Mouse (Mus musculus) neural tube, embryonic 12.5 days (tissue): ENCODE measurements around the gene Gm12216. TPM values are rescaled to one million over a fixed set of nuclear protein-coding genes. Genes with fewer than 3 reads are reported as not detected.
"Not testable (repeated sequence)": the region's sequence is repeated elsewhere in the genome, so short reads cannot be mapped to it uniquely, and the experiment has no call there.

Source experiments
- ATAC-seq: fragments of 200-750 bp; cut with Nextera tagmentation; 2 replicates; pipeline ENCODE4 v1.8.0; 2017; ENCODE audit warnings: low read depth, mild to moderate bottlenecking, moderate TSS enrichment, moderate library complexity; ENCODE audit not compliant: low FRiP score
- H3K27ac ChIP-seq: fragments of 300-500 bp; sonication (generic); 2 replicates; pipeline ENCODE4 v1.5.1; 2016
- H3K27me3 ChIP-seq: fragments of 300-500 bp; sonication (generic); replicated peaks from 2 replicates; pipeline ENCODE4 v1.6.1; 2016; ENCODE audit warnings: mild to moderate bottlenecking
- H3K36me3 ChIP-seq: fragments of 300-500 bp; sonication (generic); 2 replicates; pipeline ENCODE4 v1.6.1; 2016; ENCODE audit warnings: mild to moderate bottlenecking
- H3K4me1 ChIP-seq: fragments of 300-500 bp; sonication (generic); 2 replicates; pipeline ENCODE4 v1.6.1; 2016
- H3K4me2 ChIP-seq: fragments of 300-500 bp; sonication (generic); replicated peaks from 2 replicates; pipeline ENCODE4 v1.6.1; 2016; ENCODE audit warnings: mild to moderate bottlenecking
- H3K4me3 ChIP-seq: fragments of 300-500 bp; sonication (generic); 2 replicates; pipeline ENCODE4 v1.5.1; 2016
- H3K9ac ChIP-seq: fragments of 300-500 bp; sonication (generic); 2 replicates; pipeline ENCODE4 v1.6.1; 2016; ENCODE audit warnings: mild to moderate bottlenecking
- H3K9me3 ChIP-seq: fragments of 300-500 bp; sonication (generic); 2 replicates; pipeline ENCODE4 v1.6.1; 2016; ENCODE audit warnings: mild to moderate bottlenecking
- WGBS: fragments of 180-500 bp; shearing (Covaris S2); methylation state at CpG from one replicate; pipeline ENCODE4 v1.1.7; 2016; 5-methylcytosine and 5-hydroxymethylcytosine counted together
- polyA plus RNA-seq: library from polyadenylated mRNA; unstranded; fragments of >200 nt; fragmentation: Nextera tagmentation; extraction: Ambion mirVana; gene quantifications from 2 replicates; pipeline ENCODE4 v1.2.1, GENCODE M21; 2016

The Gm12216 gene
- 0.19 TPM in 1 of 2 replicates, not detected in the other for polyA plus RNA-seq

DNA sequence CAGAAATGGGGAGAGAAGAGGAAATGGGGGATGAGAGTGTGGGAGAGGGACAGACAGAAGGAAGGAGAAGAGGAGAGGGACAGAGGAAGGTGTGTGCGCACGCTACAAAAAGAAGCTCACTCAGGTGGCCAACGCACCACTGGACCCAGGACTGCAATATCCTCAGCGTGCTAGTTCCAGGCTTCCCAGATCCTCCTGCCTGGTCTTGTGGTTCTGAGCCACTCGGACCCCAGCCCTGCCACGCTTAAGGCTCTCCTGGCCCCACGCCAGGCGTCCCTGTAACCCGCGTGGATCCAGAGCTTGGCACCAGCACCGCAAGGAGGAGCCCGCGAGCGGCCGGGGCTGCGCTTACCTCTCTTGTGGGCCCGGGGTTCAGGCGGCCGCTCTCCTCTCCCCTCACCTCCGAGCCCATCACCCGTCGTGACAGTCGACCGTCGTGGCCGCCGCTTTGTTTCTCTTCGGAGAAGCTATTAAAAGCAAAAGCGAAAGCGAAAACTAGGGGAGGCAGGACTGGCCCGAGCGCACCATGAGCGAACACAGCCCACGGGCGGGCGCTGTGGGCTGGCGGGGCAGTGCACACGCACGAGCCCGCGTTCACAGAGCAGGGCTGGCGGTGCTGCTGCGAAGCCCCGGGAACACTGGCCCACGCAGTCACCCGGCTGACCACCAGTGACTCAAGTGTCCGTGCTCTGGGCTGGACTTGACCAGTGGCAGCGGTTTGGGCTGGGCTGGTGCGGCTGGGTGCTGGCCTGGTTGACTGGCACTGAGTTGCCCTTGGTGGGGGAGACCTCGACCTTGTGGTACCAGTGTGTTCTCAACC lies at the start of gene Gm12216:
Gene Gm12216, minus strand, starts transcription at position 496 of the 820 bp plus-strand sequence.
- H3K9ac ChIP-seq: peak within 1 kb of the TSS; percentile 48
- H3K27ac ChIP-seq, H3K27me3 ChIP-seq, H3K4me1 ChIP-seq, H3K9me3 ChIP-seq, H3K36me3 ChIP-seq: not testable (repeated sequence)
- H3K4me3 ChIP-seq: peak within 1 kb of the TSS; percentile 42
- peak within 1 kb of the TSS; percentile 72 for H3K4me2 ChIP-seq
- peak; percentile 58; the same call in 1 of the 2 replicates for ATAC-seq
- 13% methylated on average over 47 of the region's 50 CpGs for WGBS

GRCm38 (mm10) chr11:53908686-53909085 lies 49.6 kb upstream of the Gm12216 start:
- Histone ChIP-seq H3K9ac (no peak overlapping the region), H3K27me3 (no peaks in the 10 kb centered on the region), H3K9me3 (no peaks in the 10 kb centered on the region), H3K4me3 (no peak overlapping the region), H3K36me3 (no peaks in the 10 kb centered on the region), H3K27ac (no peak overlapping the region), H3K4me2 (no peak overlapping the region), H3K4me1 (no peaks in the 10 kb centered on the region)
- WGBS: 95% methylated on average over 8 of the region's 8 CpGs
- ATAC-seq: no peak

DNA sequence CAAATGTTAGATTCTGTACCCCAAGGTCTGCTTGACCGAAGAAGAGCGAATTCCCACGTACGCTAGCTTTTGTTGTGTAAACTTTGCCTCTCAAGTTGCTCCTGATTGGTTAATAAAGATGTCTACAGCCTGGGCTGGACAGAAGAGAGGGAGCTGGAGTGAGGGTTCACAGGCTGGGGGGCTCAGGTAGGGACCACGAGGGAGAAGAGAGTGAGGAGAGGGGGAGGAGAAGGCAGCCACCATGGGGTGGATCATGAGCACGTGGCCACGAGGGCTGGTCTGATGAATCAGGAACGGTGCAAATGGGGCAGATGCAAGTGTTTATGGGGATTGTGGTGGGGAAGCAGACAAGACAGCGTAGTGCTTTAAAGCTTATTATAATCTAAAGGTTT lies 45.5 kb upstream of the Gm12216 start:
- H3K9ac ChIP-seq: no peak overlapping the region
- ATAC-seq: no peak
- H3K4me1 ChIP-seq: no peaks in the 10 kb centered on the region
- no peaks in the 10 kb centered on the region for H3K27me3 ChIP-seq
- 81% methylated on average over 9 of the region's 9 CpGs for WGBS
- no peak overlapping the region for H3K27ac ChIP-seq
- H3K9me3 ChIP-seq: no peaks in the 10 kb centered on the region
- no peak overlapping the region for H3K4me3 ChIP-seq
- H3K4me2 ChIP-seq: no peak overlapping the region
- H3K36me3 ChIP-seq: no peaks in the 10 kb centered on the region

DNA sequence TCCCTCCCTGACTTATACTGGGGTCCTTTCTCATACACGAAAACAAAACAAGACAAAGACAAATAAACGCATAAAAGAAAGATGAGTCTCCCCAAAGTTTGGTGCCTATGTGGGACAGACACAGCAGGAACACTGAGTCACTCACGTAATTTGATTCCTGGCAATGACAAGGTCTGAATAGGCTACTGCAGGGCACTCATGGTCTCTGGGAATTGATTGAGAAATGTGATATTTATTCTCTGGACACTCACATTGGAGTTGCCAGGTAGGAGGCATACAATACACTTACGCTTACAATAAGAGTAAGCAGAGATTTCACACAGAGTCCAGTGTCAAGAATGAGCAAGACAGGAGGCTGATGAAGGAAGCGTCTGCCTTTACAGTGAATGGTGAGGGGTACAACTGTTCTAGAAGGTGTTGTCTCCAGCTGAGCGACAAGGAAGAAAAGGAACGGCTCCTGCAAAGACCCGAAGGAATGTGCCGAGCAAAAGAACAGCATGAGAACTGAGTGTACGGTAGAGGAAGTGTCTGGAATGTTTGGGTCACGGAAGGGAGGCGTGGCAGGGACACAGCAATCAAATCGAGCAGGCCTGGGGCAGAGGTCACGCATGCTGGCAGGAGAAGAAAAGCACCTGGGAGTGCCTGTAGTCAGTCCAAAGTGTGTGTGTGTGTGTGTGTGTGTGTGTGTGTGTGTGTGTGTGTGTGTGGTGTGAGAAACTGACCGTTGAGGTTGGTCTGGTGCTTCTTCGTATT lies 44.9 kb upstream of the Gm12216 start:
- Histone ChIP-seq H3K27me3 (no peaks in the 10 kb centered on the region), H3K9ac (no peak overlapping the region), H3K4me2 (no peak overlapping the region), H3K4me3 (no peak overlapping the region), H3K4me1 (no peaks in the 10 kb centered on the region), H3K9me3 (no peaks in the 10 kb centered on the region), H3K36me3 (no peaks in the 10 kb centered on the region), H3K27ac (no peak overlapping the region)
- 56% methylated on average over 16 of the region's 16 CpGs for WGBS
- no peak for ATAC-seq

- Histone ChIP-seq H3K4me2 (no peak overlapping the region), H3K9me3 (no peaks in the 10 kb centered on the region), H3K4me1 (no peaks in the 10 kb centered on the region), H3K27ac (no peak overlapping the region), H3K27me3 (no peaks in the 10 kb centered on the region), H3K4me3 (no peak overlapping the region), H3K36me3 (no peaks in the 10 kb centered on the region), H3K9ac (no peak overlapping the region)
- ATAC-seq: no peak
- WGBS: 91% methylated on average over 14 of the region's 14 CpGs
Observed at GRCm38 (mm10) chr11:53902741-53903140, 43.7 kb upstream of the Gm12216 start.

- ATAC-seq: no peak
- H3K4me1 ChIP-seq: no peaks in the 10 kb centered on the region
- H3K4me2 ChIP-seq: no peak overlapping the region
- no peak overlapping the region for H3K27ac ChIP-seq
- no peak overlapping the region for H3K9ac ChIP-seq
- no peak overlapping the region for H3K4me3 ChIP-seq
- H3K9me3 ChIP-seq: no peaks in the 10 kb centered on the region
- no peaks in the 10 kb centered on the region for H3K27me3 ChIP-seq
- 67% methylated on average over 1 of the region's 1 CpGs for WGBS
- no peaks in the 10 kb centered on the region for H3K36me3 ChIP-seq
Observed at GRCm38 (mm10) chr11:53900991-53901390, 41.9 kb upstream of the Gm12216 start.

- Histone ChIP-seq H3K9ac (no peak overlapping the region), H3K4me2 (no peak overlapping the region), H3K4me1 (no peaks in the 10 kb centered on the region), H3K9me3 (no peaks in the 10 kb centered on the region), H3K27ac (no peak overlapping the region), H3K27me3 (no peaks in the 10 kb centered on the region), H3K36me3 (no peaks in the 10 kb centered on the region), H3K4me3 (no peak overlapping the region)
- WGBS: 90% methylated on average over 6 of the region's 6 CpGs
- ATAC-seq: no peak
Observed at GRCm38 (mm10) chr11:53899981-53900380, 40.9 kb upstream of the Gm12216 start.

DNA sequence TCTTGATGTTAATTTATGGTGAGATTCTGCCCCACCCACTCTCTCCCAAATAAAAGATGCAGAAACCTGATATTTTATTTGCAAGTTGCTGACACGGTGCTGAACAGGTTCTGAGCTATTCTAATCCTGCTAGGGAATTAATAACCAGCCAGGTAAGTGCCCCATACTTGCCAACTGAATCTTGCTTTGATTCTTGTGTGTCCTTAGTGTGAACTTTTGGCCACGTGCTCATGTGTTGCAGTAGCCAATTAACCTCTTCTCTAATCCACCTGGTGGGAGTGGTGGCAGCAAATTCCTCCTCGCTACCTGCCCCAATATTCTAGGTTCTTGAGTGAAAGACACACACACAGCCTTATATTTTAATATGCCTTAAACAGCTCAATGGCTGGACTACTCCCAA lies 39.9 kb upstream of the Gm12216 start:
- Histone ChIP-seq H3K36me3 (no peaks in the 10 kb centered on the region), H3K9me3 (no peaks in the 10 kb centered on the region), H3K27me3 (no peaks in the 10 kb centered on the region), H3K4me2 (no peak overlapping the region), H3K9ac (no peak overlapping the region), H3K27ac (no peak overlapping the region), H3K4me1 (no peaks in the 10 kb centered on the region), H3K4me3 (no peak overlapping the region)
- no peak for ATAC-seq
- WGBS: 74% methylated on average over 3 of the region's 3 CpGs

- no peaks in the 10 kb centered on the region for H3K9me3 ChIP-seq
- no peak for ATAC-seq
- H3K27ac ChIP-seq: no peak overlapping the region
- no peak overlapping the region for H3K4me2 ChIP-seq
- no peak overlapping the region for H3K9ac ChIP-seq
- no peak overlapping the region for H3K4me3 ChIP-seq
- H3K27me3 ChIP-seq: no peaks in the 10 kb centered on the region
- H3K36me3 ChIP-seq: no peaks in the 10 kb centered on the region
- WGBS: 85% methylated on average over 6 of the region's 6 CpGs
- H3K4me1 ChIP-seq: no peaks in the 10 kb centered on the region
Observed at GRCm38 (mm10) chr11:53896935-53897334, 37.9 kb upstream of the Gm12216 start.

DNA sequence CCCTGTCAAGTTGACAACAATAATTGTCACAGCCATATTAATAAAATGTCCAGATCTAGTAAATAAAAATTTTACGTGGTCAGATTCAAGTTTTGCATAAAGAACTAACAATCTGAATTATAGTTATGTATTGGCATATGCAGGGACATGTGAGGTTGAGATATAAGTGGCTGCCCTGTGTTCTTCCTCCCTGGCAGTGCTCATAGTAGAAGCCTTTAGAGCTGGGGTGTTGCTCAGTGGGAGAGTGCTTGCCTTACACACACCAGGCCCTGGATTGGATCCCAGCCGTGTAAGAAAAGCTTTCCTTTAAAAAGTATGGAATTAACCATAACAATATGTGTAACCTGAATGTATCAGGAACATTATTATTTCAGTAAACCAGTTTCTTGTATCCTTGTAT lies 34.4 kb upstream of the Gm12216 start:
- Histone ChIP-seq H3K27me3 (no peaks in the 10 kb centered on the region), H3K4me3 (no peak overlapping the region), H3K9ac (no peak overlapping the region), H3K36me3 (no peaks in the 10 kb centered on the region), H3K9me3 (no peaks in the 10 kb centered on the region), H3K27ac (no peak overlapping the region), H3K4me1 (peaks cover 10% of the 10 kb centered on the region; the same call in 1 of the 2 replicates), H3K4me2 (no peak overlapping the region)
- no peak for ATAC-seq
- 71% methylated on average over 2 of the region's 2 CpGs for WGBS

DNA sequence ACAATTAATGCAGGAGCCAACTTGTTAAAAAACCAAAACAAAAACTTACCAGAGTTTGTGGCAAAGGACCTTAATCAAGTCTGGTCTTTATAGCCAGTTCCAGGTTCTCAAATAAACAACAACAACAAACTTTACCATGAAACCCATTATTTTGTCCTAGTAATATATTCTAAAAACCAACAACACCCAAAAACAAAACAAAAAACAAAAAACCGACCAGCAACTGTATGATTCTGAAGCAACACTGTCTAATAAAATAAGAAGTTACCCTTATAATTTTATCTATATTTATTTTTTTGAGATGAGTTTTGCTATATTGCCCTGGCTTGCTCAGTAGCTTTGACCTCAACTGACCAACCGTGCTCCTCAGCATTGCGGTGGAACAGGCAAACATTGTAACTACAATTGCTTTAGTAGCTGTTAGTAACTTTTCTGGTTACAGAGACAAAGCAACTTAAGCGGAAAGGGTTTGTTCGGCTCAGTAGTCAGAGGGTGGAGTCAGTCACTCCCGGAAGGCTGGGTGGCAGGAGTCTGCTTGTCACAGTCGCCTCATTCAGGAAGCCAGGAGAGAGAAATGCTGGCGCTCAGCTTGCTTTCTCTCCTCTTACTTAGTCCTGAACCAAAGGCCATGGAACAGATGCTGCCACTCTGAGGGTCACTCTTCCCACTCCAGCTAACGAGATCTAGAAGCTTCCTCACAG lies 33.8 kb upstream of the Gm12216 start:
- no peak overlapping the region for H3K4me2 ChIP-seq
- H3K9ac ChIP-seq: no peak overlapping the region
- no peaks in the 10 kb centered on the region for H3K27me3 ChIP-seq
- H3K9me3 ChIP-seq: no peaks in the 10 kb centered on the region
- H3K4me1 ChIP-seq: peaks cover 10% of the 10 kb centered on the region; the same call in 1 of the 2 replicates
- H3K27ac ChIP-seq: no peak overlapping the region
- WGBS: 61% methylated on average over 9 of the region's 9 CpGs
- H3K36me3 ChIP-seq: no peaks in the 10 kb centered on the region
- no peak for ATAC-seq
- no peak overlapping the region for H3K4me3 ChIP-seq
